Mouse (Mus musculus) intestine, embryonic 15.5 days (tissue): ENCODE data around the gene Mvk. TPM values are rescaled to one million over a fixed set of nuclear protein-coding genes. Genes with fewer than 3 reads are reported as not detected.

Source experiments
- ATAC-seq: fragments of 200-750 bp; cut with Nextera tagmentation; 2 replicates; pipeline ENCODE4 v1.8.0; 2017; ENCODE audit warnings: moderate TSS enrichment, moderate library complexity
- H3K27ac ChIP-seq: fragments of 300-500 bp; sonication (generic); 2 replicates; pipeline ENCODE4 v1.5.1; 2015; ENCODE audit warnings: mild to moderate bottlenecking, inconsistent platforms
- H3K27me3 ChIP-seq: fragments of 300-500 bp; sonication (generic); replicated peaks from 2 replicates; pipeline ENCODE4 v1.6.1; 2015; ENCODE audit warnings: inconsistent platforms
- H3K36me3 ChIP-seq: fragments of 300-500 bp; sonication (generic); 2 replicates; pipeline ENCODE4 v1.6.1; 2015; ENCODE audit warnings: inconsistent platforms
- H3K4me1 ChIP-seq: fragments of 300-500 bp; sonication (generic); replicated peaks from 2 replicates; pipeline ENCODE4 v1.6.1; 2015; ENCODE audit warnings: inconsistent platforms
- H3K4me2 ChIP-seq: fragments of 300-500 bp; sonication (generic); replicated peaks from 2 replicates; pipeline ENCODE4 v1.6.1; 2015; ENCODE audit warnings: mild to moderate bottlenecking, inconsistent platforms
- H3K4me3 ChIP-seq: fragments of 300-500 bp; sonication (generic); replicated peaks from 2 replicates; pipeline ENCODE4 v1.5.1; 2015; ENCODE audit warnings: inconsistent platforms
- H3K9ac ChIP-seq: fragments of 300-500 bp; sonication (generic); 2 replicates; pipeline ENCODE4 v1.6.1; 2015; ENCODE audit warnings: inconsistent platforms
- H3K9me3 ChIP-seq: fragments of 300-500 bp; sonication (generic); 2 replicates; pipeline ENCODE4 v1.6.1; 2016; ENCODE audit warnings: inconsistent platforms
- WGBS: fragments of 180-500 bp; shearing (Covaris S2); methylation state at CpG from one replicate; pipeline ENCODE4 v1.1.7; 2015; 5-methylcytosine and 5-hydroxymethylcytosine counted together
- polyA plus RNA-seq: library from polyadenylated mRNA; unstranded; fragments of >200 nt; fragmentation: Nextera tagmentation; extraction: Ambion mirVana; gene quantifications from 2 replicates; pipeline ENCODE4 v1.2.1, GENCODE M21; 2015

Mvk gene
- 59.8 and 63.5 TPM in 2 replicates for polyA plus RNA-seq

- Histone ChIP-seq H3K27ac (peak within 1 kb of the TSS; percentile 72), H3K4me1 (peaks cover 18% of the 10 kb centered on the region), H3K9ac (peak within 1 kb of the TSS; percentile 80), H3K9me3 (no peaks in the 10 kb centered on the region), H3K27me3 (no peaks in the 10 kb centered on the region), H3K36me3 (0 out of 2 replicates have a peak, but pooled peaks cover 16% of the 10 kb centered on the region), H3K4me3 (peak within 1 kb of the TSS; percentile 86), H3K4me2 (peak within 1 kb of the TSS; percentile 86)
- under 1% methylated on average over 43 of the region's 43 CpGs for WGBS
- peak; percentile 99 for ATAC-seq
Observed at GRCm38 (mm10) chr5:114443566-114444367, at the start of gene Mvk, which contains the start of gene Mmab. TSS of gene Mvk (plus strand) at chr5:114444269. TSS of gene Mmab (minus strand) at chr5:114444060.

GRCm38 (mm10) chr5:114406592-114406991 is 37.5 kb upstream of the Mvk start:
- H3K4me2 ChIP-seq, result no peak overlapping the region
- peaks cover 92% of the 10 kb centered on the region for H3K36me3 ChIP-seq
- 94% methylated on average over 14 of the region's 14 CpGs for WGBS
- H3K27ac ChIP-seq, result no peak overlapping the region
- no peak overlapping the region for H3K4me3 ChIP-seq
- H3K27me3 ChIP-seq, result no peaks in the 10 kb centered on the region
- ATAC-seq, result no peak
- H3K9me3 ChIP-seq, result no peaks in the 10 kb centered on the region
- H3K9ac ChIP-seq, result no peak overlapping the region
- H3K4me1 ChIP-seq, result no peaks in the 10 kb centered on the region

- Histone ChIP-seq H3K4me2 (no peak overlapping the region), H3K36me3 (peaks cover 92% of the 10 kb centered on the region), H3K9me3 (no peaks in the 10 kb centered on the region), H3K4me1 (0 out of 2 replicates have a peak, but pooled peaks cover 2% of the 10 kb centered on the region), H3K9ac (no peak overlapping the region), H3K27ac (no peak overlapping the region), H3K4me3 (no peak overlapping the region), H3K27me3 (no peaks in the 10 kb centered on the region)
- no peak for ATAC-seq
- WGBS, result 80% methylated on average over 10 of the region's 10 CpGs
Observed at GRCm38 (mm10) chr5:114407269-114407668, 36.8 kb upstream of the Mvk start.

- Histone ChIP-seq H3K36me3 (peaks cover 93% of the 10 kb centered on the region), H3K9ac (no peak overlapping the region), H3K27me3 (no peaks in the 10 kb centered on the region), H3K9me3 (no peaks in the 10 kb centered on the region), H3K4me3 (no peak overlapping the region), H3K4me2 (no peak overlapping the region), H3K4me1 (0 out of 2 replicates have a peak, but pooled peaks cover 2% of the 10 kb centered on the region), H3K27ac (no peak overlapping the region)
- no peak for ATAC-seq
- WGBS, result 88% methylated on average over 9 of the region's 9 CpGs
Observed at GRCm38 (mm10) chr5:114407810-114408209, 36.3 kb upstream of the Mvk start.

- H3K4me2 ChIP-seq, result no peak overlapping the region
- WGBS, result 90% methylated on average over 11 of the region's 11 CpGs
- no peak overlapping the region for H3K9ac ChIP-seq
- no peak overlapping the region for H3K27ac ChIP-seq
- 0 out of 2 replicates have a peak, but pooled peaks cover 5% of the 10 kb centered on the region for H3K4me1 ChIP-seq
- ATAC-seq, result no peak
- H3K27me3 ChIP-seq, result no peaks in the 10 kb centered on the region
- H3K36me3 ChIP-seq, result peaks cover 90% of the 10 kb centered on the region
- no peak overlapping the region for H3K4me3 ChIP-seq
- no peaks in the 10 kb centered on the region for H3K9me3 ChIP-seq
Observed at GRCm38 (mm10) chr5:114408846-114409245, 35.2 kb upstream of the Mvk start.

- 85% methylated on average over 13 of the region's 13 CpGs for WGBS
- Histone ChIP-seq H3K36me3 (peaks cover 85% of the 10 kb centered on the region), H3K27ac (no peak overlapping the region), H3K9me3 (no peaks in the 10 kb centered on the region), H3K4me2 (no peak overlapping the region), H3K27me3 (no peaks in the 10 kb centered on the region), H3K4me3 (no peak overlapping the region), H3K4me1 (0 out of 2 replicates have a peak, but pooled peaks cover 5% of the 10 kb centered on the region), H3K9ac (no peak overlapping the region)
- ATAC-seq, result no peak
Observed at GRCm38 (mm10) chr5:114410429-114410828, 33.6 kb upstream of the Mvk start.

- peaks cover 82% of the 10 kb centered on the region for H3K36me3 ChIP-seq
Observed at GRCm38 (mm10) chr5:114412361-114412998, 31.6 kb upstream of the Mvk start.

GRCm38 (mm10) chr5:114413067-114413735 is 30.9 kb upstream of the Mvk start:
- no peak overlapping the region for H3K27ac ChIP-seq
- WGBS, result 53% methylated on average over 16 of the region's 16 CpGs
- no peak overlapping the region for H3K9ac ChIP-seq
- 0 out of 2 replicates have a peak, but pooled peaks cover 5% of the 10 kb centered on the region for H3K4me1 ChIP-seq
- peaks cover 76% of the 10 kb centered on the region for H3K36me3 ChIP-seq
- H3K4me2 ChIP-seq, result no peak overlapping the region
- 0 out of 2 replicates have a peak, but pooled peaks have one; percentile 52 for ATAC-seq
- H3K27me3 ChIP-seq, result no peaks in the 10 kb centered on the region
- no peaks in the 10 kb centered on the region for H3K9me3 ChIP-seq
- H3K4me3 ChIP-seq, result no peak overlapping the region

More at GRCm38 (mm10) chr5:114412361-114412998, 31.6 kb upstream of the Mvk start:
- Histone ChIP-seq H3K9ac (no peak overlapping the region), H3K4me2 (no peak overlapping the region), H3K4me3 (no peak overlapping the region), H3K27ac (no peak overlapping the region), H3K9me3 (no peaks in the 10 kb centered on the region), H3K4me1 (0 out of 2 replicates have a peak, but pooled peaks cover 5% of the 10 kb centered on the region), H3K27me3 (no peaks in the 10 kb centered on the region)
- peak; percentile 17; the same call in 1 of the 2 replicates for ATAC-seq
- 67% methylated on average over 23 of the region's 23 CpGs for WGBS

GRCm38 (mm10) chr5:114415606-114416005 is 28.5 kb upstream of the Mvk start:
- H3K9me3 ChIP-seq, result no peaks in the 10 kb centered on the region
- H3K27ac ChIP-seq, result no peak overlapping the region
- H3K27me3 ChIP-seq, result no peaks in the 10 kb centered on the region
- WGBS, result 94% methylated on average over 5 of the region's 5 CpGs
- H3K9ac ChIP-seq, result no peak overlapping the region
- no peak overlapping the region for H3K4me3 ChIP-seq
- ATAC-seq, result no peak
- 0 out of 2 replicates have a peak, but pooled peaks cover 5% of the 10 kb centered on the region for H3K4me1 ChIP-seq
- H3K36me3 ChIP-seq, result peaks cover 73% of the 10 kb centered on the region
- no peak overlapping the region for H3K4me2 ChIP-seq

GRCm38 (mm10) chr5:114416855-114417254 is 27.2 kb upstream of the Mvk start:
- 83% methylated on average over 8 of the region's 8 CpGs for WGBS
- ATAC-seq, result no peak
- Histone ChIP-seq H3K4me2 (no peak overlapping the region), H3K36me3 (peaks cover 61% of the 10 kb centered on the region), H3K4me1 (0 out of 2 replicates have a peak, but pooled peaks cover 5% of the 10 kb centered on the region), H3K4me3 (no peak overlapping the region), H3K27me3 (no peaks in the 10 kb centered on the region), H3K9ac (no peak overlapping the region), H3K9me3 (no peaks in the 10 kb centered on the region), H3K27ac (no peak overlapping the region)

GRCm38 (mm10) chr5:114418541-114418940 is 25.5 kb upstream of the Mvk start:
- Histone ChIP-seq H3K9ac (no peak overlapping the region), H3K4me1 (peaks cover 8% of the 10 kb centered on the region; the same call in 1 of the 2 replicates), H3K4me2 (no peak overlapping the region), H3K27ac (no peak overlapping the region), H3K36me3 (peaks cover 48% of the 10 kb centered on the region), H3K4me3 (no peak overlapping the region), H3K27me3 (no peaks in the 10 kb centered on the region), H3K9me3 (no peaks in the 10 kb centered on the region)
- no peak for ATAC-seq
- 87% methylated on average over 8 of the region's 8 CpGs for WGBS
